Mouse (Mus musculus) ES-Bruce4 (cell line): ENCODE results near the gene Tlx2. TPM values are rescaled to one million over a fixed set of nuclear protein-coding genes. Genes with fewer than 3 reads are reported as not detected.

Experiments used
- H3K27ac ChIP-seq: 2 replicates; pipeline ENCODE4 v1.5.1; 2012; ENCODE audit warnings: low read length, inconsistent platforms; ENCODE audit not compliant: insufficient read depth
- H3K27me3 ChIP-seq: 2 replicates; pipeline ENCODE4 v1.6.1; 2012; ENCODE audit warnings: mild to moderate bottlenecking, low read length, inconsistent platforms; ENCODE audit not compliant: control insufficient read depth, poor library complexity, insufficient read depth, severe bottlenecking
- H3K36me3 ChIP-seq: 2 replicates; pipeline ENCODE4 v1.6.1; 2012; ENCODE audit warnings: inconsistent platforms, mild to moderate bottlenecking, low read length, moderate library complexity; ENCODE audit not compliant: control insufficient read depth, poor library complexity, insufficient read depth, severe bottlenecking
- H3K4me1 ChIP-seq: one replicate; pipeline ENCODE4 v1.8.1; 2011; ENCODE audit warnings: low read length; ENCODE audit not compliant: control insufficient read depth, insufficient read depth
- H3K4me3 ChIP-seq: 2 replicates; pipeline ENCODE4 v1.5.1; 2011; ENCODE audit warnings: low read depth, mild to moderate bottlenecking, low read length
- H3K9ac ChIP-seq: 2 replicates; pipeline ENCODE4 v1.6.1; 2012; ENCODE audit warnings: low read depth, mild to moderate bottlenecking, inconsistent platforms; ENCODE audit not compliant: poor library complexity, severe bottlenecking
- H3K9me3 ChIP-seq: replicated peaks from 2 replicates; pipeline ENCODE4 v1.6.1; 2012; ENCODE audit warnings: mild to moderate bottlenecking, low read length, inconsistent platforms; ENCODE audit not compliant: control insufficient read depth, poor library complexity, insufficient read depth, severe bottlenecking
- CTCF ChIP-seq: IDR thresholded peaks from one replicate; pipeline ENCODE4 v1.8.1; 2011; ENCODE audit warnings: low read depth, low read length
- EP300 ChIP-seq: IDR thresholded peaks from 2 replicates; pipeline ENCODE4 v1.6.1; 2011; ENCODE audit warnings: low read depth, low read length; ENCODE audit not compliant: insufficient read depth
- POLR2A ChIP-seq: IDR thresholded peaks from one replicate; pipeline ENCODE4 v1.8.1; 2011; ENCODE audit warnings: low read length; ENCODE audit not compliant: insufficient read depth
- polyA plus RNA-seq: library from polyadenylated mRNA; stranded (reverse); fragments of >200 nt; gene quantifications from 2 replicates; pipeline ENCODE4 v1.2.4, GENCODE M21; 2011; ENCODE audit warnings: low read depth; ENCODE audit not compliant: missing spikeins, insufficient read depth, insufficient read length

Gene Tlx2
- polyA plus RNA-seq, 1 experiment: not detected

DNA sequence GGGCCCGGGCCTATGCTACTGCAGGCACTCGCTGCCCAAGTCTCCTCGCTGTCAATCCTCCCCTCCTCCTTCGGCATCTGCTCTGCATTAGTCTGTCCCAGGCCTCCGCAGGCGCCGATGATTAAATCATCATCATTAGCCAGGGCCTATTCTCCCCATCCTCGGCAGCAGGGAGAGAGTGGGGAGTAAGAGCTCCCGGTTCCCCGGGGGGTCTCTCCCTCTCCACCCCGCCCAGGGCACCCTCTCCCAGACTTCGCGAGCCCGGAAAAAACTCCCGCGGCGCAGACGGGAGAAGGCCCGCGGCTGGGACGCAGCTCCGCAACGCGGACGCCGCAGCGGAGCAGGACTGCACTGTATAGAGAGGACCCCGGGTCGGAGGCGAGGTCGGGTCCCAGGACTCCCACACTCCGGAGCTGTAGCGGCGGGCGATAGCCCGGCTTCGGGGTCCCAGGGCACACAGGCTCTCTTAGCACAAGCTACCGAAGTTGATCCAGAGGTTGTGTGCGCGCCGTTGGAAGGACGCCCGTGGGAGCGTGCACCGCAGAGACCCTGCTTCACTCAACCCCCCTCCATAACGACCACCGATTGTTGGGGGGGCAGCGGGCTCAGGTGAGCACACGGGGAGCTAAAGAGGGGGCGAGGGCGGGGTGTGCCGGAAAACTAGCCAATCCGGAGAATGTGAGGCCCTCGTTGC is 7.7 kb upstream of the Tlx2 start, which contains the start of gene Pcgf1:
Gene Pcgf1 (plus strand): TSS at position 240 of the 694 bp plus-strand sequence.
- Histone ChIP-seq H3K27me3 (no peaks in the 10 kb centered on the region), H3K27ac (no peak within 1 kb of the TSS), H3K36me3 (peaks cover 3% of the 10 kb centered on the region; the same call in 1 of the 2 replicates), H3K4me3 (peak within 1 kb of the TSS; percentile 89), H3K9me3 (no peaks in the 10 kb centered on the region), H3K9ac (peak within 1 kb of the TSS; percentile 63), H3K4me1 (no peaks in the 10 kb centered on the region)
- no peak for TF ChIP-seq EP300
- TF ChIP-seq CTCF: no peak
- TF ChIP-seq POLR2A: no peak

DNA sequence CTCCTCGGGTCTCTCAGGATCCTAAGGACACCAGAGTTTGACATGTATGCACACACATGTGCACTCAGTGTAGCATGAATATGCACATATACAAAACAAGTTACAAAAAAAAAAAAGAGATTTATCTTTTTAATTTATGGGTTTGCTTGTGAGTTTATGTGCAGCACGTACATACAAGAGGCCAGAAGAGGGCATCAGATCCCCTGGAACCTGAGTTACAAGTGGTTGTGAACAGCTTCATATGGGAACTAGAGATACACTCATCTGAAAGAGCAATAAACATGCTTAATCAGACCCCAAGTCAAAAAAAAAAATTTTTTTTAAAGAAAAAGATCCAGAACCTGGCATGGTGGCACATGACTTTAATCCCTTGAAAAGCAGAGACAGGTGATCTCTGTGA is 4.9 kb upstream of the Tlx2 start:
- Histone ChIP-seq H3K4me1 (no peaks in the 10 kb centered on the region), H3K4me3 (no peak overlapping the region), H3K27ac (no peak overlapping the region), H3K36me3 (no peaks in the 10 kb centered on the region), H3K9ac (no peak overlapping the region), H3K27me3 (peaks cover 11% of the 10 kb centered on the region), H3K9me3 (no peaks in the 10 kb centered on the region)
- TF ChIP-seq EP300: no peak
- no peak for TF ChIP-seq POLR2A
- TF ChIP-seq CTCF: no peak

DNA sequence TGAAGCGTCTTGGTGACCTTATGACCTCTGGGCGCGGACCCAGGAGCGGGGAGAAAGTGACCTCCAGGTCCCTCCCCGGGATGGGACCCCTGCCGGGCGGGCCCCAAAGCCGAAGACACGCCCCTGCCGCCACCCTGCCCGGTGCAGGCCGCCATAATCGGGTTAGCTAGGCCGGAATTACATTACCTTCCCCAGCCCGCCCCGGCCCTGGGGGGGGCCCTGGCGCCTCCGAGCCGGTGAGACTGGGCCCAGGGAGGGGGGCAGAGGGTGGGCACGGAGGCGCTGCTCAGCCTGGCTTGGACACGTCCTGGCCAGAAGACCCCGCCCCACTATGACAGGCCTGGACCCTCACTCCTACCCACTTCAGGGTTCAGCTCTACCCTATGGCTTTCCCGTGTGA is 1.1 kb upstream of the Tlx2 start:
- H3K4me3 ChIP-seq: peak overlapping the region; percentile 30; the same call in 1 of the 2 replicates
- TF ChIP-seq EP300: no peak
- TF ChIP-seq CTCF: no peak
- TF ChIP-seq POLR2A: no peak
- no peaks in the 10 kb centered on the region for H3K9me3 ChIP-seq
- H3K4me1 ChIP-seq: no peaks in the 10 kb centered on the region
- peaks cover 35% of the 10 kb centered on the region for H3K27me3 ChIP-seq
- H3K9ac ChIP-seq: no peak overlapping the region
- H3K27ac ChIP-seq: no peak overlapping the region
- H3K36me3 ChIP-seq: no peaks in the 10 kb centered on the region

DNA sequence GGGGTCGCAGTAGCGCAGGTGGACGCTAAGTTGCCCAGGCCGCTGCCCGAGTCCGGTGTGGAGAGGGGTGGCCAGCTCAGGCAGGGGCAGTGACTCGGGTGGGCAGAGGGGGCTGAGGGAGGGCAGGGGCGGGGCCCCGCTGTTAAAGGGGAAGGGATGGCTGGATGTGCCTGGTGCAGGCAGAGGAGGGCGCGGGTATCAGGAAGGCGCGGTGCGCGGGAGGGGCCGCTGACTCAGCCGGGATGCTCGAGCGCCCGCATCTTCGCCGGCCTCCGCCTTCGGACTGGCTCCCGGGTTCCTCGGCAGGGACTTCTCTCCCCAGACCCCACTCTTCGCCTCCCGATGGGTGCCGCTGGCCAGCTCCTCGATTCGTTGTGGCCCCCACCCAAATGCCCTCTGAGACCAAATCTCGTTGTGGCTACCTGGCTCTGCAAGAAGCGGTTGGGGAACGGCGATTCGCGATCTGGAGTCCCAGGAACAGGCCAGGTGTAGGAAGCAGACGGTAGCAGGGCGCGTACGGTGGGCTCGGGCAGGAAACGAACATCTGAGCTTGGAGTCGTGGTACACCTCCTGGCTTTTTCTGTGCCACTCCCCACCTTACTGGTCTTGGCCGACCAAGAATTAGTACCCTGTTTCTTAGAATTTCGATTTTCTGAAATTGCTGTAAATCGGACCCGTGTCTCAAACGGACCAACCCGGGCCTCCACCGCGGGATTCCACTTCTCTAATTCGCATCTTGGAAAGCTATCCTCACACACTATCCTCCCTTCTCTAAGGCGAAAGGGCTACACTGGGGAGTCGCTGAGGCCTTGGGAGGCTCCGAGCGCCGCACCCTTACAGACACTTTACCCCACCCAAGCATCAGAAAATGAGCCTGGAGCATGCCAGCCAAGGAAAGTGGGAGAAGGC is 472 bp upstream of the Tlx2 start:
- peak overlapping the region; percentile 30 for H3K4me3 ChIP-seq
- peak overlapping the region; percentile 71 for H3K9ac ChIP-seq
- H3K27ac ChIP-seq: no peak overlapping the region
- H3K4me1 ChIP-seq: no peaks in the 10 kb centered on the region
- H3K36me3 ChIP-seq: no peaks in the 10 kb centered on the region
- H3K9me3 ChIP-seq: no peaks in the 10 kb centered on the region
- H3K27me3 ChIP-seq: peaks cover 35% of the 10 kb centered on the region
- TF ChIP-seq POLR2A (no peak), EP300 (no peak), CTCF (no peak)

DNA sequence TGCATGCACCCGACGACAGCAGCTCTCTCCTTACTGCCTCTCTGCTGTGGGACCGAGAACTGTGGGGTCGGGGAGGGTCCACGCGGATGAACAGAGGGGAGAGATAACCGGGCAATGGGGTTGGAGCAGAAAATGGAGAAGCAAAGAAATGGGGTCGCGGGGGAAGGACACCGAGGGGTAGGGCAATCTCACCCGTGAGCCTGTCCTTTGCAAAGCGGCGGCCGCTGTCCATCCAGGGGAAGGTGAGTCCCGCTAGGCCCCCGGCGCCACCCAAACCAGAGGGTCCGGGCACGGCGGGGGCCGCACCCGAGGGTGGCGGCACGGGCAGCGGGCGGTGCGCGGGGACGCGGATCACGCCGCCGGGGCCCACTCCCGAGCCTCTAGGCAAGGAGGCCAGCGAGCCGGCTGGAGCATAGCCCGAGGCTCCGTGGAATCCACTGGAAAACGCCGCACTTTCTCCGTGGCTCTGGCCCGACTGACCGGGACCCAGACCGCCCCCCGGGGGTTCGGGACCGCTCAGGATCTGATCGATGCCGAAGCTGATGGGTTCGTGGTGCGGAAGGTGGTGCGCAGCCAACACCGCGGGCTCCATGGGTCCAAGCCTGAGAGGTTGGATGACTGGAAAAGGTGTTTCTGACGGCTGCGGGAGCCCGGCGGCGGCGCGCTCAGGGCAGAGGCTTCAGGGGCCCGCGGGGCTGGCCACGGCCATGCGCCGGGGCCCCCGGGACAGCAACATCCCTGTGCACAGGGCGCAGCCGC is 426 bp downstream of the Tlx2 start:
- Histone ChIP-seq H3K27ac (no peak overlapping the region), H3K9me3 (no peaks in the 10 kb centered on the region), H3K4me3 (peak overlapping the region; percentile 65), H3K9ac (peak overlapping the region; percentile 71), H3K4me1 (no peaks in the 10 kb centered on the region), H3K27me3 (peaks cover 35% of the 10 kb centered on the region), H3K36me3 (no peaks in the 10 kb centered on the region)
- TF ChIP-seq POLR2A (no peak), EP300 (no peak), CTCF (no peak)
